Mouse (Mus musculus): ENCODE results near the gene Sp4. TPM values are rescaled to one million over a fixed set of nuclear protein-coding genes. Genes with fewer than 3 reads are reported as not detected.

Sp4 gene
- polyA plus RNA-seq, 1 experiment from 2014 or later: 12.0 TPM

GRCm38 (mm10) chr12:118198386-118199093, 102.7 kb downstream of the Sp4 start, which contains the start of gene Dnah11:
Dnah11 (minus strand) TSS chr12:118199043.
- Histone ChIP-seq H3K9ac (peak within 1 kb of the TSS; percentile 43; the same call in 1 of the 2 replicates), H3K4me2 (peak within 1 kb of the TSS; percentile 91), H3K4me1 (ENCODE audit: insufficient read depth) (no peaks in the 10 kb centered on the region), H3K4me3 (ENCODE audit: low read depth, low read length) (peak within 1 kb of the TSS; percentile 52), H3K27me3 (ENCODE audit: insufficient read depth, low read length) (peaks cover 21% of the 10 kb centered on the region), H3K36me3 (ENCODE audit: insufficient read depth) (no peaks in the 10 kb centered on the region), H3K27ac (ENCODE audit: low read depth) (no peak within 1 kb of the TSS), H3K9me3 (ENCODE audit: low read depth, low read length) (no peaks in the 10 kb centered on the region)
- ATAC-seq (ENCODE audit: insufficient read depth) (peak; percentile 99), DNase-seq (peak; percentile 85)
- WGBS: 0% methylated on average over 47 of the region's 47 CpGs
- TF ChIP-seq CTCF (IDR thresholded peaks at IDR 0.05; ENCODE audit: low read depth): 0 out of 2 replicates have a peak, but pooled peaks have one; percentile 7

GRCm38 (mm10) chr12:118196583-118196982, 104.7 kb downstream of the Sp4 start:
- no peaks in the 10 kb centered on the region for H3K9me3 ChIP-seq (ENCODE audit: low read depth, low read length)
- no peak for TF ChIP-seq CTCF (IDR thresholded peaks at IDR 0.05; ENCODE audit: low read depth)
- H3K4me1 ChIP-seq (ENCODE audit: insufficient read depth): no peaks in the 10 kb centered on the region
- 54% methylated on average over 2 of the region's 2 CpGs for WGBS
- peaks cover 21% of the 10 kb centered on the region for H3K27me3 ChIP-seq (ENCODE audit: insufficient read depth, low read length)
- no peak overlapping the region for H3K9ac ChIP-seq
- no peak overlapping the region for H3K4me2 ChIP-seq
- no peak for DNase-seq
- H3K27ac ChIP-seq (ENCODE audit: low read depth): no peak overlapping the region
- no peak overlapping the region for H3K4me3 ChIP-seq (ENCODE audit: low read depth, low read length)
- no peak for ATAC-seq (ENCODE audit: insufficient read depth)
- no peaks in the 10 kb centered on the region for H3K36me3 ChIP-seq (ENCODE audit: insufficient read depth)

GRCm38 (mm10) chr12:118189535-118189934, 111.7 kb downstream of the Sp4 start:
- no peak overlapping the region for H3K9ac ChIP-seq
- WGBS: 70% methylated on average over 3 of the region's 3 CpGs
- H3K4me2 ChIP-seq: no peak overlapping the region
- H3K36me3 ChIP-seq (ENCODE audit: insufficient read depth): no peaks in the 10 kb centered on the region
- TF ChIP-seq CTCF (IDR thresholded peaks at IDR 0.05; ENCODE audit: low read depth): no peak
- H3K27ac ChIP-seq (ENCODE audit: low read depth): no peak overlapping the region
- H3K9me3 ChIP-seq (ENCODE audit: low read depth, low read length): no peaks in the 10 kb centered on the region
- DNase-seq: no peak
- no peak for ATAC-seq (ENCODE audit: insufficient read depth)
- peaks cover 8% of the 10 kb centered on the region; the same call in 1 of the 2 replicates for H3K27me3 ChIP-seq (ENCODE audit: insufficient read depth, low read length)
- H3K4me1 ChIP-seq (ENCODE audit: insufficient read depth): peaks cover 11% of the 10 kb centered on the region; the same call in 1 of the 2 replicates
- H3K4me3 ChIP-seq (ENCODE audit: low read depth, low read length): no peak overlapping the region

- no peak for ATAC-seq (ENCODE audit: insufficient read depth)
- WGBS: 13% methylated on average over 2 of the region's 2 CpGs
Measured at GRCm38 (mm10) chr12:118187663-118188062, 113.6 kb downstream of the Sp4 start.

GRCm38 (mm10) chr12:118186881-118187489, 114.3 kb downstream of the Sp4 start:
- H3K27me3 ChIP-seq (ENCODE audit: insufficient read depth, low read length): peaks cover 5% of the 10 kb centered on the region; the same call in 1 of the 2 replicates
- no peak for TF ChIP-seq CTCF (IDR thresholded peaks at IDR 0.05; ENCODE audit: low read depth)
- no peak overlapping the region for H3K9ac ChIP-seq
- no peak overlapping the region for H3K27ac ChIP-seq (ENCODE audit: low read depth)
- peak; percentile 68; the same call in 1 of the 2 replicates for ATAC-seq (ENCODE audit: insufficient read depth)
- no peak overlapping the region for H3K4me2 ChIP-seq
- no peak overlapping the region for H3K4me3 ChIP-seq (ENCODE audit: low read depth, low read length)
- H3K4me1 ChIP-seq (ENCODE audit: insufficient read depth): peaks cover 11% of the 10 kb centered on the region; the same call in 1 of the 2 replicates
- no peaks in the 10 kb centered on the region for H3K9me3 ChIP-seq (ENCODE audit: low read depth, low read length)
- DNase-seq: peak; percentile 46
- no peaks in the 10 kb centered on the region for H3K36me3 ChIP-seq (ENCODE audit: insufficient read depth)
- WGBS: 11% methylated on average over 4 of the region's 4 CpGs

More at GRCm38 (mm10) chr12:118187663-118188062, 113.6 kb downstream of the Sp4 start:
- TF ChIP-seq CTCF (IDR thresholded peaks at IDR 0.05; ENCODE audit: low read depth): no peak
- Histone ChIP-seq H3K36me3 (ENCODE audit: insufficient read depth) (no peaks in the 10 kb centered on the region), H3K9me3 (ENCODE audit: low read depth, low read length) (no peaks in the 10 kb centered on the region), H3K9ac (no peak overlapping the region), H3K4me2 (no peak overlapping the region), H3K27me3 (ENCODE audit: insufficient read depth, low read length) (peaks cover 5% of the 10 kb centered on the region; the same call in 1 of the 2 replicates), H3K27ac (ENCODE audit: low read depth) (no peak overlapping the region), H3K4me1 (ENCODE audit: insufficient read depth) (peaks cover 11% of the 10 kb centered on the region; the same call in 1 of the 2 replicates), H3K4me3 (ENCODE audit: low read depth, low read length) (no peak overlapping the region)
- DNase-seq: no peak

GRCm38 (mm10) chr12:118186120-118186880, 114.9 kb downstream of the Sp4 start:
- ATAC-seq (ENCODE audit: insufficient read depth) (peak; percentile 86; the same call in 1 of the 2 replicates), DNase-seq (peak; percentile 77)
- peaks cover 11% of the 10 kb centered on the region; the same call in 1 of the 2 replicates for H3K4me1 ChIP-seq (ENCODE audit: insufficient read depth)
- H3K4me3 ChIP-seq (ENCODE audit: low read depth, low read length): no peak overlapping the region
- 7% methylated on average over 4 of the region's 4 CpGs for WGBS
- no peak overlapping the region for H3K9ac ChIP-seq
- TF ChIP-seq CTCF (IDR thresholded peaks at IDR 0.05; ENCODE audit: low read depth): no peak
- H3K4me2 ChIP-seq: no peak overlapping the region
- no peaks in the 10 kb centered on the region for H3K36me3 ChIP-seq (ENCODE audit: insufficient read depth)
- H3K27me3 ChIP-seq (ENCODE audit: insufficient read depth, low read length): peaks cover 5% of the 10 kb centered on the region; the same call in 1 of the 2 replicates
- no peak overlapping the region for H3K27ac ChIP-seq (ENCODE audit: low read depth)
- H3K9me3 ChIP-seq (ENCODE audit: low read depth, low read length): no peaks in the 10 kb centered on the region

Other genes starting within 250 kb of the Sp4 start
- gene Dnah11, start 102.4 kb downstream of the Sp4 start, polyA plus RNA-seq (2014; fragmentation: Nextera tagmentation; extraction: Ambion mirVana): 0.34 and 0.43 TPM in 2 replicates

Data from lung, embryonic 14.5 days (tissue).